9 mouse cellular contexts compared by ENCODE assay signal in genomic region chr16:49699821-49700220, GRCm38 (mm10). TPM values are rescaled to one million over a fixed set of nuclear protein-coding genes. Genes with fewer than 3 reads are reported as not detected.
A peak's percentile ranks its signal among the peaks of the same experiment; 100 is the strongest.
DNase-seq lines count a peak whose midpoint lies in the region; ATAC-seq and TF ChIP-seq lines count a peak whose summit lies in the region.
"Had no signal": no experiment of that assay in that cellular context is flagged by ENCODE, and none has a peak within 500 bp of the region (broad histone marks: within the 10 kb centered on the region; RNA-seq: fewer than 3 reads in every experiment).

No protein-coding gene starts in this region.

- no peak overlapping the region for H3K27ac ChIP-seq in heart, embryonic 15.5 days
- H3K27ac ChIP-seq in MEL (ENCODE audit: control insufficient read depth, low read depth, low read length), result no peak overlapping the region
- H3K27ac ChIP-seq in hindbrain, embryonic 14.5 days, result peak overlapping the region; percentile 70; the same call in 1 of the 2 replicates
- H3K27ac ChIP-seq in midbrain, embryonic 11.5 days (ENCODE audit: low read depth, low read length), result no peak overlapping the region

- intact Hi-C loops in heart, postnatal 36 days (cut with DNase I), result loop anchor here (5.0 kb wide), 3 partner anchors 157 to 1037 kb away; partner anchors contain the start of gene Bbx

- WGBS in heart, embryonic 15.5 days, result 32% methylated on average over 5 of the region's 5 CpGs
- 26% methylated on average over 5 of the region's 5 CpGs for WGBS in hindbrain, embryonic 14.5 days
- 34% methylated on average over 5 of the region's 5 CpGs for whole genome bisulfite sequencing in midbrain, embryonic 11.5 days

- peak overlapping the region; percentile 49; the same call in 1 of the 2 replicates for H3K9ac ChIP-seq in heart, embryonic 15.5 days
- H3K9ac ChIP-seq in MEL (ENCODE audit: control insufficient read depth, low read depth, low read length, poor library complexity, severe bottlenecking), result peak overlapping the region; percentile 60
- peak overlapping the region; percentile 71 for H3K9ac ChIP-seq in hindbrain, embryonic 14.5 days
- peak overlapping the region; percentile 75; the same call in 1 of the 2 replicates for H3K9ac ChIP-seq in midbrain, embryonic 11.5 days (ENCODE audit: low read length)

- TF ChIP-seq RAD21 in MEL (IDR thresholded peaks at IDR 0.05; ENCODE audit: low read depth, low read length), result no peak

- H3K36me3 ChIP-seq in heart, embryonic 15.5 days, result no peaks in the 10 kb centered on the region
- peaks cover 0 to 11% of the 10 kb centered on the region in 2 experiments; a peak in 2 of 4 replicates for H3K36me3 ChIP-seq in MEL (ENCODE audit: control insufficient read depth in 1 of 2, insufficient read depth in 2 of 2, low read length in 2 of 2)
- no peaks in the 10 kb centered on the region for H3K36me3 ChIP-seq in hindbrain, embryonic 14.5 days (replicated peaks; ENCODE audit: control insufficient read depth, insufficient read depth)
- no peaks in the 10 kb centered on the region for H3K36me3 ChIP-seq in midbrain, embryonic 11.5 days (ENCODE audit: control insufficient read depth, insufficient read depth, low read length)

- no peak for DNase-seq in heart, postnatal 36 days
- DNase-seq in MEL (ENCODE audit: low read depth, low spot score), result peak; percentile 53
- no peak for DNase-seq in hindbrain, embryonic 14.5 days (ENCODE audit: low spot score)
- peak; percentile 88 for DNase-seq in midbrain, embryonic 11.5 days (ENCODE audit: low spot score, missing footprints)
- no peak for DNase-seq in adrenal gland, adult 18-20 months (ENCODE audit: low spot score in 2 of 2)
- no peak for DNase-seq in urinary bladder, adult 18-20 months (ENCODE audit: low spot score in 2 of 2)
- no peak for DNase-seq in embryo, embryonic 10 days (ENCODE audit: low spot score)
- DNase-seq: right cerebral cortex, postnatal 14 days had no signal

- no peak for TF ChIP-seq EP300 in MEL (IDR thresholded peaks at IDR 0.05; ENCODE audit: low read depth in 1 of 2, low read length in 2 of 2)

- no peak for ATAC-seq in heart, embryonic 15.5 days (replicated peaks; ENCODE audit: insufficient number of reproducible peaks, insufficient read depth, low FRiP score, low read depth)
- no peak for ATAC-seq in hindbrain, embryonic 14.5 days (ENCODE audit: low FRiP score)
- ATAC-seq in midbrain, embryonic 11.5 days (ENCODE audit: low FRiP score), result no peak

- H3K4me1 ChIP-seq in heart, embryonic 15.5 days (replicated peaks), result peaks cover 7% of the 10 kb centered on the region
- peaks cover 0 to 3% of the 10 kb centered on the region in 2 experiments; a peak in 3 of 4 replicates for H3K4me1 ChIP-seq in MEL (ENCODE audit: control insufficient read depth in 1 of 2, insufficient read depth in 2 of 2, low read length in 2 of 2)
- peaks cover 13% of the 10 kb centered on the region for H3K4me1 ChIP-seq in hindbrain, embryonic 14.5 days (replicated peaks; ENCODE audit: control insufficient read depth, insufficient read depth, low read length)
- H3K4me1 ChIP-seq in midbrain, embryonic 11.5 days (ENCODE audit: control insufficient read depth, insufficient read depth, low read length), result peaks cover 3% of the 10 kb centered on the region; the same call in 1 of the 2 replicates

- no peak for TF ChIP-seq CTCF in MEL (IDR thresholded peaks at IDR 0.05 in 2 of 3, conservative IDR thresholded peaks at IDR 0.05 in 1 of 3; ENCODE audit: control insufficient read depth in 1 of 3, insufficient read depth in 1 of 3, low read depth in 2 of 3, low read length in 3 of 3, poor library complexity in 1 of 3, severe bottlenecking in 1 of 3)

- peak overlapping the region; percentile 73 for H3K4me3 ChIP-seq in heart, embryonic 15.5 days
- H3K4me3 ChIP-seq in MEL (ENCODE audit: control insufficient read depth in 1 of 2, insufficient read depth in 1 of 2, low read depth in 2 of 2, low read length in 2 of 2), result peak overlapping the region; percentile 63 to 75
- peak overlapping the region; percentile 71 for H3K4me3 ChIP-seq in hindbrain, embryonic 14.5 days (replicated peaks; ENCODE audit: low read length)
- H3K4me3 ChIP-seq in midbrain, embryonic 11.5 days (ENCODE audit: low read depth, low read length), result peak overlapping the region; percentile 74

- H3K4me2 ChIP-seq in heart, embryonic 15.5 days, result peak overlapping the region; percentile 78
- peak overlapping the region; percentile 66 for H3K4me2 ChIP-seq in hindbrain, embryonic 14.5 days (replicated peaks)
- peak overlapping the region; percentile 66 for H3K4me2 ChIP-seq in midbrain, embryonic 11.5 days

- no peaks in the 10 kb centered on the region for H3K9me3 ChIP-seq in heart, embryonic 15.5 days (replicated peaks)
- H3K9me3 ChIP-seq in MEL (replicated peaks; ENCODE audit: insufficient read depth, low read length), result no peaks in the 10 kb centered on the region
- H3K9me3 ChIP-seq in hindbrain, embryonic 14.5 days (ENCODE audit: control insufficient read depth, low read length), result no peaks in the 10 kb centered on the region
- H3K9me3 ChIP-seq in midbrain, embryonic 11.5 days (ENCODE audit: control insufficient read depth, low read length), result no peaks in the 10 kb centered on the region

- TF ChIP-seq POLR2A in MEL (IDR thresholded peaks at IDR 0.05; ENCODE audit: control insufficient read depth in 1 of 2, insufficient read depth in 1 of 2, low read depth in 1 of 2, low read length in 2 of 2, poor library complexity in 1 of 2), result no peak

- H3K27me3 ChIP-seq in heart, embryonic 15.5 days, result no peaks in the 10 kb centered on the region
- H3K27me3 ChIP-seq in MEL (ENCODE audit: control insufficient read depth in 1 of 2, insufficient read depth in 2 of 2, low read length in 2 of 2), result no peaks in the 10 kb centered on the region
- no peaks in the 10 kb centered on the region for H3K27me3 ChIP-seq in hindbrain, embryonic 14.5 days (ENCODE audit: control insufficient read depth, insufficient read depth, low read length)
- no peaks in the 10 kb centered on the region for H3K27me3 ChIP-seq in midbrain, embryonic 11.5 days (ENCODE audit: control insufficient read depth, insufficient read depth, low read length)

- H3K79me2 ChIP-seq in MEL (ENCODE audit: control insufficient read depth, insufficient read depth, low read length, poor library complexity), result peaks cover 4% of the 10 kb centered on the region; the same call in 1 of the 2 replicates

TF ChIP-seq in MEL, 35 proteins besides CTCF, POLR2A, EP300 and RAD21:
- TF ChIP-seq GATA1 (IDR thresholded peaks at IDR 0.05; ENCODE audit: low read depth, low read length) (peak; percentile 20; the same call in 1 of the 2 replicates), MEF2A (IDR thresholded peaks at IDR 0.05; ENCODE audit: extremely low read depth, insufficient replicate concordance, low read depth, low read length, poor library complexity, severe bottlenecking) (no peak), SIN3A (IDR thresholded peaks at IDR 0.05; ENCODE audit: low read length) (peak; percentile 27; the same call in 1 of the 2 replicates)

RNA-seq across cellular contexts. Expression of gene Ift57, which starts 0.8 kb away (rescaled TPM):
- polyA plus RNA-seq in heart, embryonic 15.5 days (2015; fragmentation: Nextera tagmentation; extraction: Ambion mirVana), result 20.3 and 24.5 TPM in 2 replicates
- 10 to 100 TPM; 12.5 to 15.7 TPM for total RNA-seq in heart, postnatal 36 days (2021)
- total RNA-seq in MEL (2012; rRNA removed), result 5.7 and 6.3 TPM in 2 replicates
- polyA plus RNA-seq in MEL (2012; ENCODE audit: insufficient read depth in 1 of 2, insufficient read length in 2 of 2, low read depth in 1 of 2, low replicate concordance in 2 of 2, missing spikeins in 1 of 2), result 10 to 100 TPM in 1 of 2 experiments, not detected in 1; 11.1 TPM
- polyA plus RNA-seq in hindbrain, embryonic 14.5 days (2014; fragmentation: Nextera tagmentation; extraction: Ambion mirVana), result 39.1 and 41.8 TPM in 2 replicates
- 34.1 and 34.6 TPM in 2 replicates for polyA plus RNA-seq in midbrain, embryonic 11.5 days (2014; fragmentation: Nextera tagmentation; extraction: Ambion mirVana)
- total RNA-seq in adrenal gland, adult 18-20 months (2021), result 10 to 100 TPM; 25.9 to 33.2 TPM

Comparison
In these comparisons a context has a peak if more than half of its experiments do, and no peak if none do; other contexts are left out.
1. DNase-seq: peak in MEL (single experiment) and midbrain, embryonic 11.5 days (single experiment); none in heart, postnatal 36 days (0 of 2), hindbrain, embryonic 14.5 days (single experiment), adrenal gland, adult 18-20 months (0 of 2), urinary bladder, adult 18-20 months (0 of 2) and embryo, embryonic 10 days (single experiment).
2. Peak in every context shown above with its lines, with median percentiles within 50 percentile points of each other: H3K4me2 ChIP-seq, H3K4me3 ChIP-seq and H3K9ac ChIP-seq.